Mouse (Mus musculus): ENCODE data around the gene Rapgef2.
"Not testable (repeated sequence)": the region's sequence is repeated elsewhere in the genome, so short reads cannot be mapped to it uniquely, and the experiment has no call there.

Gene Rapgef2

GRCm38 (mm10) chr3:79083030-79083429, 203.3 kb downstream of the Rapgef2 start:
- no peak for DNase-seq

GRCm38 (mm10) chr3:79079076-79079475, 207.2 kb downstream of the Rapgef2 start:
- no peak for DNase-seq

- no peak for DNase-seq
Observed at GRCm38 (mm10) chr3:79074970-79075369, 211.3 kb downstream of the Rapgef2 start.

- DNase-seq: no peak
Observed at GRCm38 (mm10) chr3:79073541-79074244, 212.6 kb downstream of the Rapgef2 start.

- DNase-seq: peak; percentile 16 to 25
Observed at GRCm38 (mm10) chr3:79071561-79071960, 214.8 kb downstream of the Rapgef2 start.

- no peak for DNase-seq
Observed at GRCm38 (mm10) chr3:79069891-79070290, 216.4 kb downstream of the Rapgef2 start.

GRCm38 (mm10) chr3:79068976-79069375, 217.3 kb downstream of the Rapgef2 start:
- DNase-seq: no peak

GRCm38 (mm10) chr3:79066455-79067055, 219.8 kb downstream of the Rapgef2 start:
- no peak for DNase-seq

GRCm38 (mm10) chr3:79064096-79064495, 222.2 kb downstream of the Rapgef2 start:
- DNase-seq: no peak

GRCm38 (mm10) chr3:79061426-79061825, 224.9 kb downstream of the Rapgef2 start:
- DNase-seq: no peak

- not testable (repeated sequence) for DNase-seq
Observed at GRCm38 (mm10) chr3:79058491-79058890, 227.8 kb downstream of the Rapgef2 start.

GRCm38 (mm10) chr3:79045251-79045650, 241.1 kb downstream of the Rapgef2 start:
- no peak for DNase-seq

GRCm38 (mm10) chr3:79042973-79043372, 243.3 kb downstream of the Rapgef2 start:
- no peak for DNase-seq

GRCm38 (mm10) chr3:79039666-79040450, 246.5 kb downstream of the Rapgef2 start:
- DNase-seq: peak in 1 of 2 experiments; percentile 34

GRCm38 (mm10) chr3:79039008-79039407, 247.3 kb downstream of the Rapgef2 start:
- no peak for DNase-seq

GRCm38 (mm10) chr3:79034457-79034856, 251.9 kb downstream of the Rapgef2 start:
- DNase-seq: no peak

- DNase-seq: no peak
Observed at GRCm38 (mm10) chr3:79030855-79031254, 255.5 kb downstream of the Rapgef2 start.

- DNase-seq: no peak
Observed at GRCm38 (mm10) chr3:79028153-79028878, 258.0 kb downstream of the Rapgef2 start.

- DNase-seq: peak in 1 of 2 experiments; percentile 6
Observed at GRCm38 (mm10) chr3:79025983-79026382, 260.3 kb downstream of the Rapgef2 start.

GRCm38 (mm10) chr3:79023735-79024328, 262.5 kb downstream of the Rapgef2 start:
- DNase-seq: no peak

- no peak for DNase-seq
Observed at GRCm38 (mm10) chr3:79022690-79023089, 263.6 kb downstream of the Rapgef2 start.

- DNase-seq: no peak
Observed at GRCm38 (mm10) chr3:79017440-79017839, 268.9 kb downstream of the Rapgef2 start.

GRCm38 (mm10) chr3:79016830-79017229, 269.5 kb downstream of the Rapgef2 start:
- no peak for DNase-seq
